Mouse (Mus musculus): Measurements from ENCODE around the gene Tlcd2.

DNA sequence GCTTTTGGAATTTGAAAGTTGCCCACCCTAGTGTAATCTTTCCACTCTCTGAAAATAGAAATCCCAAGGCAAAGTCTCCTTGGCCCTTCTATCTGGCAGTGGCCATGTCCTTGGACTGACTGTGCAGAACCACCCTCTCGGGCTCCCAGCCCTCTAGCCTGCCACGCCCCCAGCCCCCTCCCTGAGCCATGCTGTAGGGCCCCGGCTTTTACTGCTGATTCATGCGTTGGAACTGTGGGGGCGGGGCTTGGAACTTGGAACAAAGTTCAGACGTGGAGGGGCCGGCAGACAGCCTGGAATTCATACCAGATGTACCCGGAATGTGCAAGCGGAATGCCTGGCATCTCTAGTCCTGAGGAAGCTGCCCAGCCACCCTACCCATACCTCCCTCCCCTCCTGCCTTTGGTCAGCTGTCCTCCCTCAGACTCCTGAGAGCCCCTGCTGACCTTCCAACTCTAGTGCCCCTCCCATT, 1.4 kb downstream of the Tlcd2 start:
- TF ChIP-seq CTCF (IDR thresholded peaks at IDR 0.05) (no peak), POLR2A (IDR thresholded peaks at IDR 0.05; ENCODE audit: insufficient read depth, low read depth, low read length) (peak; percentile 63)

All from heart, adult 2 months (tissue).